Mouse (Mus musculus): ENCODE measurements around the gene Vwa8. TPM values are rescaled to one million over a fixed set of nuclear protein-coding genes. Genes with fewer than 3 reads are reported as not detected.
A peak's percentile ranks its signal among the peaks of the same experiment; 100 is the strongest.

Gene Vwa8
- polyA plus RNA-seq, 1 experiment from 2014 or later = 6.7 TPM

- H3K9me3 ChIP-seq = no peaks in the 10 kb centered on the region
- no peak overlapping the region for H3K9ac ChIP-seq
- no peak overlapping the region for H3K4me3 ChIP-seq
- H3K4me1 ChIP-seq = no peaks in the 10 kb centered on the region
- no peak overlapping the region for H3K27ac ChIP-seq
- H3K36me3 ChIP-seq (replicated peaks) = no peaks in the 10 kb centered on the region
- no peak for ATAC-seq (replicated peaks)
- no peaks in the 10 kb centered on the region for H3K27me3 ChIP-seq (replicated peaks)
- WGBS = 88% methylated on average over 6 of the region's 6 CpGs
- no peak overlapping the region for H3K4me2 ChIP-seq
Observed at GRCm38 (mm10) chr14:78934596-78934995, 85.7 kb downstream of the Vwa8 start.

GRCm38 (mm10) chr14:78935796-78936195, 86.9 kb downstream of the Vwa8 start:
- no peak overlapping the region for H3K9ac ChIP-seq

GRCm38 (mm10) chr14:78941741-78942475, 93.1 kb downstream of the Vwa8 start:
- Histone ChIP-seq H3K27ac (no peak overlapping the region), H3K36me3 (replicated peaks) (no peaks in the 10 kb centered on the region), H3K4me1 (no peaks in the 10 kb centered on the region), H3K27me3 (replicated peaks) (no peaks in the 10 kb centered on the region), H3K4me3 (no peak overlapping the region), H3K4me2 (no peak overlapping the region), H3K9me3 (no peaks in the 10 kb centered on the region), H3K9ac (no peak overlapping the region)
- ATAC-seq (replicated peaks) = 0 out of 2 replicates have a peak, but pooled peaks have one; percentile 37
- 69% methylated on average over 11 of the region's 11 CpGs for WGBS

More at GRCm38 (mm10) chr14:78935796-78936195, 86.9 kb downstream of the Vwa8 start:
- Histone ChIP-seq H3K27ac (no peak overlapping the region), H3K9me3 (no peaks in the 10 kb centered on the region), H3K4me3 (no peak overlapping the region), H3K36me3 (replicated peaks) (no peaks in the 10 kb centered on the region), H3K4me1 (no peaks in the 10 kb centered on the region), H3K4me2 (no peak overlapping the region), H3K27me3 (replicated peaks) (no peaks in the 10 kb centered on the region)
- no peak for ATAC-seq (replicated peaks)
- WGBS = 73% methylated on average over 3 of the region's 3 CpGs

- 76% methylated on average over 2 of the region's 2 CpGs for WGBS
- no peaks in the 10 kb centered on the region for H3K9me3 ChIP-seq
- no peak overlapping the region for H3K9ac ChIP-seq
- H3K4me3 ChIP-seq = no peak overlapping the region
- no peak overlapping the region for H3K27ac ChIP-seq
- H3K4me2 ChIP-seq = no peak overlapping the region
- ATAC-seq (replicated peaks) = no peak
- H3K4me1 ChIP-seq = no peaks in the 10 kb centered on the region
- no peaks in the 10 kb centered on the region for H3K27me3 ChIP-seq (replicated peaks)
- H3K36me3 ChIP-seq (replicated peaks) = no peaks in the 10 kb centered on the region
Observed at GRCm38 (mm10) chr14:78955745-78956144, 106.9 kb downstream of the Vwa8 start.

- Histone ChIP-seq H3K9me3 (no peaks in the 10 kb centered on the region), H3K27ac (no peak overlapping the region), H3K9ac (no peak overlapping the region), H3K4me2 (no peak overlapping the region), H3K4me3 (no peak overlapping the region), H3K4me1 (no peaks in the 10 kb centered on the region), H3K27me3 (replicated peaks) (no peaks in the 10 kb centered on the region), H3K36me3 (replicated peaks) (no peaks in the 10 kb centered on the region)
- ATAC-seq (replicated peaks) = no peak
- 95% methylated on average over 10 of the region's 10 CpGs for WGBS
Observed at GRCm38 (mm10) chr14:78970621-78971020, 121.8 kb downstream of the Vwa8 start.

- no peaks in the 10 kb centered on the region for H3K27me3 ChIP-seq (replicated peaks)
- no peaks in the 10 kb centered on the region for H3K4me1 ChIP-seq
- WGBS = 11% methylated on average over 1 of the region's 1 CpGs
- ATAC-seq (replicated peaks) = no peak
- no peak overlapping the region for H3K4me3 ChIP-seq
- H3K27ac ChIP-seq = no peak overlapping the region
- no peaks in the 10 kb centered on the region for H3K9me3 ChIP-seq
- no peak overlapping the region for H3K9ac ChIP-seq
- no peaks in the 10 kb centered on the region for H3K36me3 ChIP-seq (replicated peaks)
- no peak overlapping the region for H3K4me2 ChIP-seq
Observed at GRCm38 (mm10) chr14:78972424-78972823, 123.6 kb downstream of the Vwa8 start.

GRCm38 (mm10) chr14:78983104-78983503, 134.3 kb downstream of the Vwa8 start:
- no peaks in the 10 kb centered on the region for H3K27me3 ChIP-seq (replicated peaks)
- no peaks in the 10 kb centered on the region for H3K4me1 ChIP-seq
- peak overlapping the region; percentile 50; the same call in 1 of the 2 replicates for H3K27ac ChIP-seq
- no peak for ATAC-seq (replicated peaks)
- H3K9me3 ChIP-seq = no peaks in the 10 kb centered on the region
- H3K36me3 ChIP-seq (replicated peaks) = no peaks in the 10 kb centered on the region
- no peak overlapping the region for H3K4me3 ChIP-seq
- WGBS = 62% methylated on average over 2 of the region's 2 CpGs
- no peak overlapping the region for H3K9ac ChIP-seq
- no peak overlapping the region for H3K4me2 ChIP-seq

- Histone ChIP-seq H3K4me1 (no peaks in the 10 kb centered on the region), H3K27ac (no peak overlapping the region), H3K4me2 (no peak overlapping the region), H3K4me3 (no peak overlapping the region), H3K9me3 (no peaks in the 10 kb centered on the region), H3K36me3 (replicated peaks) (no peaks in the 10 kb centered on the region), H3K27me3 (replicated peaks) (no peaks in the 10 kb centered on the region), H3K9ac (no peak overlapping the region)
- no peak for ATAC-seq (replicated peaks)
- WGBS = 60% methylated on average over 2 of the region's 2 CpGs
Observed at GRCm38 (mm10) chr14:78984296-78984695, 135.4 kb downstream of the Vwa8 start.

- no peak for ATAC-seq (replicated peaks)
- H3K27me3 ChIP-seq (replicated peaks) = no peaks in the 10 kb centered on the region
- no peak overlapping the region for H3K4me2 ChIP-seq
- no peak overlapping the region for H3K4me3 ChIP-seq
- no peak overlapping the region for H3K27ac ChIP-seq
- no peaks in the 10 kb centered on the region for H3K9me3 ChIP-seq
- no peaks in the 10 kb centered on the region for H3K4me1 ChIP-seq
- no peaks in the 10 kb centered on the region for H3K36me3 ChIP-seq (replicated peaks)
- 89% methylated on average over 8 of the region's 8 CpGs for WGBS
- H3K9ac ChIP-seq = no peak overlapping the region
Observed at GRCm38 (mm10) chr14:78987543-78987942, 138.7 kb downstream of the Vwa8 start.

- Histone ChIP-seq H3K27me3 (replicated peaks) (no peaks in the 10 kb centered on the region), H3K4me1 (no peaks in the 10 kb centered on the region), H3K27ac (no peak overlapping the region), H3K4me3 (no peak overlapping the region), H3K9me3 (no peaks in the 10 kb centered on the region), H3K9ac (no peak overlapping the region), H3K36me3 (replicated peaks) (no peaks in the 10 kb centered on the region), H3K4me2 (no peak overlapping the region)
- ATAC-seq (replicated peaks) = no peak
- 83% methylated on average over 4 of the region's 4 CpGs for WGBS
Observed at GRCm38 (mm10) chr14:78992456-78992855, 143.6 kb downstream of the Vwa8 start.

- Histone ChIP-seq H3K9me3 (no peaks in the 10 kb centered on the region), H3K4me1 (no peaks in the 10 kb centered on the region), H3K4me2 (no peak overlapping the region), H3K9ac (no peak overlapping the region), H3K27ac (no peak overlapping the region), H3K27me3 (replicated peaks) (no peaks in the 10 kb centered on the region), H3K36me3 (replicated peaks) (no peaks in the 10 kb centered on the region), H3K4me3 (no peak overlapping the region)
- 85% methylated on average over 4 of the region's 4 CpGs for WGBS
- ATAC-seq (replicated peaks) = no peak
Observed at GRCm38 (mm10) chr14:78993515-78993914, 144.7 kb downstream of the Vwa8 start.

GRCm38 (mm10) chr14:78996359-78996758, 147.5 kb downstream of the Vwa8 start:
- no peak for ATAC-seq (replicated peaks)

GRCm38 (mm10) chr14:79003576-79003975, 154.7 kb downstream of the Vwa8 start:
- WGBS = 48% methylated on average over 1 of the region's 1 CpGs
- no peaks in the 10 kb centered on the region for H3K36me3 ChIP-seq (replicated peaks)
- no peaks in the 10 kb centered on the region for H3K9me3 ChIP-seq
- no peak overlapping the region for H3K4me3 ChIP-seq
- no peak overlapping the region for H3K9ac ChIP-seq
- no peaks in the 10 kb centered on the region for H3K27me3 ChIP-seq (replicated peaks)
- no peak for ATAC-seq (replicated peaks)
- H3K27ac ChIP-seq = no peak overlapping the region
- no peak overlapping the region for H3K4me2 ChIP-seq
- H3K4me1 ChIP-seq = no peaks in the 10 kb centered on the region

More at GRCm38 (mm10) chr14:78996359-78996758, 147.5 kb downstream of the Vwa8 start:
- over 99% methylated on average over 2 of the region's 2 CpGs for WGBS
- H3K9me3 ChIP-seq = no peaks in the 10 kb centered on the region
- H3K36me3 ChIP-seq (replicated peaks) = no peaks in the 10 kb centered on the region
- no peak overlapping the region for H3K9ac ChIP-seq
- no peak overlapping the region for H3K4me3 ChIP-seq
- no peaks in the 10 kb centered on the region for H3K4me1 ChIP-seq
- H3K27ac ChIP-seq = no peak overlapping the region
- no peaks in the 10 kb centered on the region for H3K27me3 ChIP-seq (replicated peaks)
- no peak overlapping the region for H3K4me2 ChIP-seq
